Mouse (Mus musculus) heart, adult 2 months (tissue): ENCODE measurements around the gene 4933417A18Rik. TPM values are rescaled to one million over a fixed set of nuclear protein-coding genes. Genes with fewer than 3 reads are reported as not detected.
"Not testable (repeated sequence)": the region's sequence is repeated elsewhere in the genome, so short reads cannot be mapped to it uniquely, and the experiment has no call there.

Source experiments
- DNase-seq, 2 experiments: peaks; one replicate each; pipeline ENCODE4 v3.0.0; 2021
- H3K27ac ChIP-seq: fragments of 200-600 bp; 2 replicates; pipeline ENCODE4 v1.8.1; 2022
- H3K27me3 ChIP-seq: fragments of 200-500 bp; 2 replicates; pipeline ENCODE4 v1.6.1; 2012; ENCODE audit warnings: mild to moderate bottlenecking, low read length, inconsistent platforms, mixed read lengths; ENCODE audit not compliant: control insufficient read depth, insufficient read depth
- H3K36me3 ChIP-seq: fragments of 200-500 bp; 2 replicates; pipeline ENCODE4 v1.6.1; 2012; ENCODE audit warnings: low read length, inconsistent platforms; ENCODE audit not compliant: control insufficient read depth, insufficient read depth
- H3K4me1 ChIP-seq: fragments of 200-500 bp; 2 replicates; pipeline ENCODE4 v1.6.1; 2011; ENCODE audit warnings: low read length; ENCODE audit not compliant: control insufficient read depth, insufficient read depth
- H3K4me3 ChIP-seq: fragments of 200-600 bp; 2 replicates; pipeline ENCODE4 v1.8.1; 2022
- H3K79me2 ChIP-seq: fragments of 200-500 bp; replicated peaks from 2 replicates; pipeline ENCODE4 v1.6.1; 2012; ENCODE audit warnings: mild to moderate bottlenecking, inconsistent platforms, low read length, moderate library complexity, mixed read lengths; ENCODE audit not compliant: control insufficient read depth, insufficient read depth
- H3K9ac ChIP-seq: fragments of 200-500 bp; 2 replicates; pipeline ENCODE4 v1.6.1; 2012; ENCODE audit warnings: low read depth, mild to moderate bottlenecking, control low read depth, inconsistent platforms, low read length, mixed read lengths
- CTCF ChIP-seq: fragments of 200-600 bp; IDR thresholded peaks from 2 replicates; pipeline ENCODE4 v1.8.1; 2022; ENCODE audit warnings: antibody characterized with exemption, mild to moderate bottlenecking, moderate library complexity
- EP300 ChIP-seq: fragments of 200-500 bp; IDR thresholded peaks from 2 replicates; pipeline ENCODE4 v1.6.1; 2011; ENCODE audit warnings: low read depth, low read length, control low read depth; ENCODE audit not compliant: insufficient read depth
- POLR2A ChIP-seq: fragments of 200-500 bp; IDR thresholded peaks from 2 replicates; pipeline ENCODE4 v1.6.1; 2011; ENCODE audit warnings: mild to moderate bottlenecking, low read depth, low read length, control low read depth; ENCODE audit not compliant: insufficient read depth
- WGBS: fragments of 180-500 bp; shearing (Covaris S2); methylation state at CpG from one replicate; pipeline ENCODE4 v1.1.7; 2018; 5-methylcytosine and 5-hydroxymethylcytosine counted together
- intact Hi-C: fragments of 180-260 bp; cut with DNase I; formaldehyde crosslinking; loops from one replicate; pipeline ENCODE4 v1.15.1; 2025
- long read RNA-seq: library from polyadenylated mRNA; stranded (forward); transcript quantifications from one replicate; pipeline ENCODE4 v2.0.0, GENCODE M21; 2021
- polyA plus RNA-seq: library from polyadenylated mRNA; depleted of rRNA; stranded (reverse); fragments of >200 nt; gene quantifications from 2 replicates; pipeline ENCODE4 v1.2.3, GENCODE M21; 2012; rRNA removed
- total RNA-seq, 2 experiments: library from RNA; stranded (reverse); gene quantifications; 2 replicates each; pipeline ENCODE4 v1.2.3; 2021

Gene 4933417A18Rik
- not detected for total RNA-seq
- not detected in 2 replicates for polyA plus RNA-seq
- long read RNA-seq = 0 reads

DNA sequence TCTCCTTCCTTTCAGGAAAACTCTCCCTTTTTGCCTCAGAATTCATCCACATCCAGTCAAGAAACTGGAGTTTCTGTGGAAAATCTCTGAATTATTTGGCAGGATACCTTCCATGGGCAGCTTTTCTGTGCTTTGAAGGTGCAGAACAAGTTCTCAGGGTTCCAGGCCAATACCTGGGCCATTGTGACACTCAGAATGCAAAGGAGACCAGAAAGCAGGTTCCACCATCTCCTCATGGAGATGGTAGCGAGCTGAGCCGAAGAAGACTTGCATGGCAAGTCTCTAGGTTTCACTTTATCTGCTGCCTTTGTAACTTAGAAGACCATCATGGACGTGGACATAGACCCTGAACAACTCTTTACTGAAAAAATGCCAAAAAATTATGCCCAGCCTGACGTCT lies at the start of gene 4933417A18Rik, which contains the start of gene Fam217a:
Gene 4933417A18Rik, plus strand, starts transcription at position 200 of the 400 bp plus-strand sequence.
Gene Fam217a, minus strand, starts transcription at position 101 of the 400 bp plus-strand sequence.
- H3K4me1 ChIP-seq = no peaks in the 10 kb centered on the region
- no peak within 1 kb of the TSS for H3K27ac ChIP-seq
- no peak within 1 kb of the TSS for H3K4me3 ChIP-seq
- no peak for TF ChIP-seq CTCF
- no peak for TF ChIP-seq EP300
- no peak for TF ChIP-seq POLR2A
- H3K36me3 ChIP-seq = no peaks in the 10 kb centered on the region
- intact Hi-C loops = no loop called here
- no peaks in the 10 kb centered on the region for H3K27me3 ChIP-seq
- WGBS = 76% methylated on average over 4 of the region's 4 CpGs
- no peaks in the 10 kb centered on the region for H3K79me2 ChIP-seq
- DNase-seq = no peak
- H3K9ac ChIP-seq = no peak within 1 kb of the TSS

- H3K27me3 ChIP-seq, intact Hi-C loops, H3K79me2 ChIP-seq: not testable (repeated sequence)
- H3K4me1 ChIP-seq = peaks cover 14% of the 10 kb centered on the region
- H3K9ac ChIP-seq = peak overlapping the region; percentile 99; the same call in 1 of the 2 replicates
- peaks cover 11% of the 10 kb centered on the region for H3K36me3 ChIP-seq
- peak overlapping the region; percentile 95 for H3K27ac ChIP-seq
- WGBS = 15% methylated on average over 13 of the region's 13 CpGs
- peak; percentile 21 to 51 for DNase-seq
- peak overlapping the region; percentile 90 for H3K4me3 ChIP-seq
Measured at GRCm38 (mm10) chr13:34874736-34875135, 49.5 kb upstream of the 4933417A18Rik start.

DNA sequence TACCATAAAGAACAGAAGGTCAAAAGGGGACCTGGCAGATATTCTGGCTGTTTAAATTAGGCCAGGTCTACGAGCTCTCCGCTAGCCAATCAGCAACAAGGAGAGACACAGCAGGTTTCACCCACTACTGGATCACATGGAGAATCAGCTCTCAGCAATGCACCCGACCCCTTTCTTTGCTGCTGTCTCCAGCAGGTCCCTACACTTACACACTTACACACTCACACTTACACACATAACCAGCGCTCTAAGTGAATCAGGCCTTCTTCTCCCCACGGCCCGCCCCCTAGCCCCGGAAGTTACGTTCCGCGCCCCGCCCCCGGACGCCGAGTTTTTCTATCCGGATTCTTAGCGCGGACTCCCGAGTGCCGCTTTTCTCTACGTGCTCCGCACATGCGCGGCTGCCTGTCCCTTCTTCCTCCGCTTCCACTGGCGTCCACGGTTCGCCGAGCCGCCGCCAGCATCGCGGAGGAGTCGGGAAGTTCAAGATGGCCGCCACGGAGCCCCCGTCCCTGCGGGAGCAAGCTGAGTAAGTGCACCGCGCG lies 49.0 kb upstream of the 4933417A18Rik start, which contains the start of gene Prpf4b:
Gene Prpf4b, plus strand, starts transcription at position 137 of the 545 bp plus-strand sequence.
- intact Hi-C loops = no loop called here
- under 1% methylated on average over 40 of the region's 40 CpGs for WGBS

GRCm38 (mm10) chr13:34875741-34876445 lies 48.3 kb upstream of the 4933417A18Rik start:
- Histone ChIP-seq H3K79me2 (peaks cover 7% of the 10 kb centered on the region), H3K4me3 (peak overlapping the region; percentile 90), H3K9ac (peak overlapping the region; percentile 99), H3K36me3 (peaks cover 12% of the 10 kb centered on the region), H3K4me1 (peaks cover 14% of the 10 kb centered on the region), H3K27me3 (no peaks in the 10 kb centered on the region), H3K27ac (peak overlapping the region; percentile 95)
- intact Hi-C loops = loop anchor here (1.0 kb wide), 1 partner anchor 118 kb away; no protein-coding TSS in a partner anchor
- TF ChIP-seq CTCF (peak; percentile 75), POLR2A (no peak), EP300 (no peak)
- peak in 1 of 2 experiments; percentile 82 for DNase-seq
- WGBS = under 1% methylated on average over 50 of the region's 50 CpGs

More for the DNA sequence above, 49.0 kb upstream of the 4933417A18Rik start, which contains the start of gene Prpf4b:
- Histone ChIP-seq H3K79me2 (peaks cover 7% of the 10 kb centered on the region), H3K4me3 (peak within 1 kb of the TSS; percentile 90), H3K36me3 (peaks cover 11% of the 10 kb centered on the region), H3K9ac (peak within 1 kb of the TSS; percentile 99), H3K4me1 (peaks cover 14% of the 10 kb centered on the region), H3K27ac (peak within 1 kb of the TSS; percentile 95), H3K27me3 (no peaks in the 10 kb centered on the region)
- TF ChIP-seq EP300 (peak; percentile 55; the same call in 1 of the 2 replicates), CTCF (no peak), POLR2A (peak; percentile 89)
- DNase-seq = peak; percentile 93 to 95

DNA sequence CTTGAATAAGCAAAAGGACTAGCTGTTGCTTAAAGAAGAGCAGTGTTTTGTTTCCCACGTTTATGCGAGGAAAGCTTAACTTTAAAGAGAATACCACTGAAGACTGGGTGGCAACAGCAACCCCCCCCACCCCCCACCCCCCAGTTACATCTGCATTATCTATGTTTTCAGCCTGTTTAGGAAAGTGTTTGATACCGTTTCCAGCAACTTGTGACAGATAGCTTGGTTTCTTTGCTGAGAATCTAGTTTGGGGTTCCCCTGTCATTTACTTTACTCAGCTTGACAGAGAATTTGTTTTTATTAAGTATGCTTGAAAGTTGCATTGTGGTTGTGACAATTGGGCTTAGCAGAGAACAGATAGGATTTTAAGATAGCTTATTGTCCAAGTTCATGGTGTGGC lies 47.7 kb upstream of the 4933417A18Rik start:
- peak overlapping the region; percentile 9; the same call in 1 of the 2 replicates for H3K9ac ChIP-seq
- intact Hi-C loops = loop anchor here (1.0 kb wide), 1 partner anchor 118 kb away; no protein-coding TSS in a partner anchor
- peak overlapping the region; percentile 90 for H3K4me3 ChIP-seq
- peaks cover 9% of the 10 kb centered on the region for H3K79me2 ChIP-seq
- no peak for TF ChIP-seq CTCF
- no peak for TF ChIP-seq EP300
- TF ChIP-seq POLR2A = no peak
- no peak for DNase-seq
- WGBS = 3% methylated on average over 3 of the region's 3 CpGs
- peak overlapping the region; percentile 95 for H3K27ac ChIP-seq
- H3K36me3 ChIP-seq = peaks cover 12% of the 10 kb centered on the region
- no peaks in the 10 kb centered on the region for H3K27me3 ChIP-seq
- peaks cover 14% of the 10 kb centered on the region for H3K4me1 ChIP-seq

DNA sequence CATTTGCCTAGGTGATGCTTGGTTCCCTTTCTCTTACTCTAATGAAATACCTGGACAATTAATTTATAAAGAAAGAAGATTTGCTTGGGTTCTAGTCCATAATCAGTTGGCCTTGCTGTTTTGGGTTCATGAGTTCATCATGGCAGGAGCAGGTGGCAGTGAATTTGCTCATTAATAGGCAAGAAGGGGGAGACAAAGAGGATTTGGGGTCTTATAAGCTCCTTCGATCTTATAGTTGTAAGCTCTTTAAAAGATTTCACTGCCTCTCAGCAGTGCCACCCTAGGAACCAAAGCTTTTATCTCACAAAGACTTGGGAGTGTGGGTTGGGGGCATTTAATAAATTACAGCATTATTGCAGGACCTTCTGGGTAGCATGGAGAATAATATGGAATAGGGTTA lies 31.3 kb upstream of the 4933417A18Rik start:
- Histone ChIP-seq H3K9ac (no peak overlapping the region), H3K4me3 (no peak overlapping the region), H3K27me3 (no peaks in the 10 kb centered on the region), H3K36me3 (peaks cover 23% of the 10 kb centered on the region), H3K4me1 (no peaks in the 10 kb centered on the region; the same call in 1 of the 2 replicates), H3K79me2 (no peaks in the 10 kb centered on the region), H3K27ac (no peak overlapping the region)
- 95% methylated on average over 1 of the region's 1 CpGs for WGBS
- intact Hi-C loops = no loop called here
- no peak for DNase-seq
- no peak for TF ChIP-seq CTCF
- no peak for TF ChIP-seq POLR2A
- no peak for TF ChIP-seq EP300
